Mouse (Mus musculus): ENCODE measurements around the gene Lcn9. TPM values are rescaled to one million over a fixed set of nuclear protein-coding genes. Genes with fewer than 3 reads are reported as not detected.
A peak's percentile ranks its signal among the peaks of the same experiment; 100 is the strongest.

Lcn9 gene
- polyA plus RNA-seq, 1 experiment from 2014 or later, result not detected

DNA sequence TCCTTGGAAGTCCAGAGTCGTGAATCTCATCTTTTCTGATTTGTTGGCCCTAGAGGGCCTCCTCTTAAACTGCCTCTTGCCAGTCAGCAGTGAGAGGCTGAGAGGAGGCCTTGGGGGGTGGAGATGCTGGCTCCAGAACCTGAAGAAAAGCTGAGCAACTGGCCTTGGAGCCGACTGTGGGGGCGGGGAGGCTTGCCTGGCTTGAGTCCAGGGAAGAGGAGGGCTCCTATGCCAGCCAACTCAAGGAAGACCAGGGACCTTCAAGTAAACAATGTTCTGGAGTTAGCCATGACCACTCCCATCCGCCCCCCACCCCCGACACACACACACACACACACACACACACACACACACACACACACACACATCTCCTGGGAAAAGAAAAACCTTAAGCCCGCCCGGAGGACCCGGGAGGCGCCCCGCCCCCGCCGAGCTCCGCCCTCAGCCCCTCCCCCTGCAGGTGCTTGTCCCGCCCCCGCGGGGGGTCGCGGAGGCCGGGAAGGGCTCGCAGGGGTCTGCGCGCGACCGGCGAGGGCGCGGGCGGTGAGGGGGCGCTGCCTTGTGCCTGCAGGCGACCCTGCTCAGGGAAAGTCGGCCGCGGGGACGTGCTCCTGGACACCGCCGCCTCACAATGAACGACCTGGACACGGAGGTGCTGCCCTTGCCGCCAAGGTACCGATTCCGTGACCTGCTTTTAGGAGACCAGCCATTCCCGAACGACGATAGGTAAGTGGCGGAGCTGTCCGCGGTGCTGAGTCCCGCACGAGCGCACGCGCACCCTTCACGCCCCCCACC lies 40.6 kb downstream of the Lcn9 start, which contains the start of gene Kcnt1:
TSS of gene Kcnt1 (plus strand) at position 398 of the 795 bp plus-strand sequence.
- no peak; the same call in 1 of the 2 replicates for ATAC-seq
- peak within 1 kb of the TSS; percentile 48; the same call in 1 of the 2 replicates for H3K9ac ChIP-seq (ENCODE audit: low read depth, low read length)
- WGBS, result 2% methylated on average over 51 of the region's 53 CpGs

DNA sequence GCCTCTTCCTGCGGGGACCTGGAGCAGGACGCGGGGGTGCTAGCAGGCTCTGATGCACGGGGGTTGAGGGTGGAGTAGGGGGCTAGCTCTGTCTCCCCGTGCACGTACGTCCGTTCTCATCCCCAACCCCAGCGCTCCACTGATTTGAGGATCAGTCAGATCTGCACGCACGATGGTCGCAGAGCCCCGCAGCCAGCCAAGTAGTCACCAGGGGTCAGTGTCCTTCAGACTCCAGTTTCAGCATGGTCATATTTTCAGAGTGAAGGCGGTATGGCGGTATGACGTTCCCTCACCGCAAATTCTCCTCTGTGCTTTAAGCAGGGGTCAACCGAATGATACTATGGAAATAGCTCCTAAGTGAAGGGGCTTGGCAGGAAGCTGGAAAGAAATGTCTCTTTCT lies 41.3 kb downstream of the Lcn9 start:
- 4% methylated on average over 18 of the region's 18 CpGs for whole genome bisulfite sequencing
- peaks cover 16% of the 10 kb centered on the region for H3K27me3 ChIP-seq (replicated peaks; ENCODE audit: control insufficient read depth, insufficient read depth, low read length)
- H3K4me3 ChIP-seq (ENCODE audit: low read length), result peak overlapping the region; percentile 54
- no peak for ATAC-seq
- no peaks in the 10 kb centered on the region for H3K36me3 ChIP-seq (ENCODE audit: control insufficient read depth, insufficient read depth, low read length)
- no peak overlapping the region for H3K9ac ChIP-seq (ENCODE audit: low read depth, low read length)
- H3K4me2 ChIP-seq (ENCODE audit: low read depth, low read length), result peak overlapping the region; percentile 97
- peaks cover 13% of the 10 kb centered on the region; the same call in 1 of the 2 replicates for H3K4me1 ChIP-seq (ENCODE audit: control insufficient read depth, insufficient read depth, low read length)
- no peak overlapping the region for H3K27ac ChIP-seq (ENCODE audit: low read length)
- no peaks in the 10 kb centered on the region for H3K9me3 ChIP-seq (ENCODE audit: control insufficient read depth, low read length)

More for the DNA sequence above, 40.6 kb downstream of the Lcn9 start, which contains the start of gene Kcnt1:
- Histone ChIP-seq H3K4me1 (ENCODE audit: control insufficient read depth, insufficient read depth, low read length) (peaks cover 13% of the 10 kb centered on the region; the same call in 1 of the 2 replicates), H3K27ac (ENCODE audit: low read length) (no peak within 1 kb of the TSS), H3K27me3 (replicated peaks; ENCODE audit: control insufficient read depth, insufficient read depth, low read length) (peaks cover 16% of the 10 kb centered on the region), H3K4me3 (ENCODE audit: low read length) (peak within 1 kb of the TSS; percentile 54), H3K9me3 (ENCODE audit: control insufficient read depth, low read length) (no peaks in the 10 kb centered on the region), H3K4me2 (ENCODE audit: low read depth, low read length) (peak within 1 kb of the TSS; percentile 97), H3K36me3 (ENCODE audit: control insufficient read depth, insufficient read depth, low read length) (no peaks in the 10 kb centered on the region)

DNA sequence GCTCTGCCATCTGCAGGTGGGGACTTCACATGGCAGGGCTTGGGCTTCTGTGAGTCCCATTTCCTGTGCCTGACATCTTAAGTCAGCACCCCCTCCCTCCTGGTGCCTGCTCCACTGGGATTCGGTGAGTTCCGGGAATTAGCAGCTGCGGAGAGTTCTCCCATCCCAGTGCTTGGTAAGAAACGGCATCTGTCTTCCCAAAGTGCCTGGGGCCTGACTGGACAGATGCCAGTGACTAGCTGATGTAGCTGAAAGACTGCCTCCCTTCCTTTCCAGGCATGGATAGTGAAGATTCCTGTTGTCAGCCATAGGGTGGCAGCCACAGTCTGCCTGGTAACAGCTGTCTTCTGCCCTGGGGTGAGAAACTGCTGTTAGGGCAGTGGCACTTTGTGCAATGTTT lies 42.5 kb downstream of the Lcn9 start:
- no peak overlapping the region for H3K4me3 ChIP-seq (ENCODE audit: low read length)
- peaks cover 13% of the 10 kb centered on the region; the same call in 1 of the 2 replicates for H3K4me1 ChIP-seq (ENCODE audit: control insufficient read depth, insufficient read depth, low read length)
- no peaks in the 10 kb centered on the region for H3K9me3 ChIP-seq (ENCODE audit: control insufficient read depth, low read length)
- peaks cover 16% of the 10 kb centered on the region for H3K27me3 ChIP-seq (replicated peaks; ENCODE audit: control insufficient read depth, insufficient read depth, low read length)
- ATAC-seq, result no peak
- no peak overlapping the region for H3K27ac ChIP-seq (ENCODE audit: low read length)
- H3K36me3 ChIP-seq (ENCODE audit: control insufficient read depth, insufficient read depth, low read length), result no peaks in the 10 kb centered on the region
- H3K4me2 ChIP-seq (ENCODE audit: low read depth, low read length), result no peak overlapping the region
- 13% methylated on average over 4 of the region's 4 CpGs for WGBS
- H3K9ac ChIP-seq (ENCODE audit: low read depth, low read length), result no peak overlapping the region

DNA sequence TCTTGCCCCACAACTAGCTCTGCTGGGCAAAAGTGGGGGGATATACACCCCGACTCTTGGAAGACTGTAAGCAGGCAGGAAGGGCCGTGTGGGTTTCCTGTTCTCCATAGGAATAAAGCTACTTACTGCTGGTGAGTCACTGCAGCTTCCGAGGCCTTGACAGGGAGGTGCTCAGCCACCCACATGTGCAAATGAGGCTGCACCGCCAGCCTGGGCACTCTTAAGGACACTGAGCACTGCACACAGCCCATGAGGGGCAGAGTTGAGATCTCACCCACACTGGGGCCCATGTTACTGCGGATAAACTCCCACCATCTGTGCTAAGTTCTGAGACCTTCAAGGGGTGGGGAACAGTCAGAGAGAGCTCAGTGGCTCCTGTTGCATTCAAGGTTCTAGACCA lies 43.7 kb downstream of the Lcn9 start:
- no peaks in the 10 kb centered on the region for H3K9me3 ChIP-seq (ENCODE audit: control insufficient read depth, low read length)
- no peak overlapping the region for H3K9ac ChIP-seq (ENCODE audit: low read depth, low read length)
- H3K4me3 ChIP-seq (ENCODE audit: low read length), result no peak overlapping the region
- H3K4me2 ChIP-seq (ENCODE audit: low read depth, low read length), result no peak overlapping the region
- H3K36me3 ChIP-seq (ENCODE audit: control insufficient read depth, insufficient read depth, low read length), result no peaks in the 10 kb centered on the region
- no peak overlapping the region for H3K27ac ChIP-seq (ENCODE audit: low read length)
- WGBS, result 61% methylated on average over 5 of the region's 5 CpGs
- H3K4me1 ChIP-seq (ENCODE audit: control insufficient read depth, insufficient read depth, low read length), result peaks cover 13% of the 10 kb centered on the region; the same call in 1 of the 2 replicates
- H3K27me3 ChIP-seq (replicated peaks; ENCODE audit: control insufficient read depth, insufficient read depth, low read length), result peaks cover 16% of the 10 kb centered on the region
- no peak for ATAC-seq

Other genes starting within 250 kb of the Lcn9 start
- 582 and 797 TPM in 2 replicates for gene Mamdc4, start 248.3 kb upstream of the Lcn9 start, polyA plus RNA-seq (2015; fragmentation: Nextera tagmentation; extraction: Ambion mirVana)
- 145 and 176 TPM in 2 replicates for gene Phpt1, start 247.9 kb upstream of the Lcn9 start, polyA plus RNA-seq (2015; fragmentation: Nextera tagmentation; extraction: Ambion mirVana)
- 0.93 and 1.4 TPM in 2 replicates for gene Ajm1, start 241.4 kb upstream of the Lcn9 start, polyA plus RNA-seq (2015; fragmentation: Nextera tagmentation; extraction: Ambion mirVana)
- gene Rabl6, start 214.6 kb upstream of the Lcn9 start, polyA plus RNA-seq (2015; fragmentation: Nextera tagmentation; extraction: Ambion mirVana), result 45.8 and 52.7 TPM in 2 replicates
- gene Ccdc183, start 205.5 kb upstream of the Lcn9 start, polyA plus RNA-seq (2015; fragmentation: Nextera tagmentation; extraction: Ambion mirVana), result 0.12 and 0.18 TPM in 2 replicates
- gene Tmem141, start 201.1 kb upstream of the Lcn9 start, polyA plus RNA-seq (2015; fragmentation: Nextera tagmentation; extraction: Ambion mirVana), result 25.4 and 26.6 TPM in 2 replicates
- gene Fcna, start 195.1 kb upstream of the Lcn9 start, polyA plus RNA-seq (2015; fragmentation: Nextera tagmentation; extraction: Ambion mirVana), result 6.6 and 7.1 TPM in 2 replicates
- not detected in 2 replicates for gene Lcn8, start 170.0 kb upstream of the Lcn9 start, polyA plus RNA-seq (2015; fragmentation: Nextera tagmentation; extraction: Ambion mirVana)
- gene Lcn5, start 165.2 kb upstream of the Lcn9 start, polyA plus RNA-seq (2015; fragmentation: Nextera tagmentation; extraction: Ambion mirVana), result not detected in 2 replicates
- not detected in 2 replicates for gene Lcn6, start 146.4 kb upstream of the Lcn9 start, polyA plus RNA-seq (2015; fragmentation: Nextera tagmentation; extraction: Ambion mirVana)
- not detected in 2 replicates for gene Lcn10, start 140.4 kb upstream of the Lcn9 start, polyA plus RNA-seq (2015; fragmentation: Nextera tagmentation; extraction: Ambion mirVana)
- not detected in 2 replicates for gene Obp2a, start 123.1 kb upstream of the Lcn9 start, polyA plus RNA-seq (2015; fragmentation: Nextera tagmentation; extraction: Ambion mirVana)
- 82.8 and 94.2 TPM in 2 replicates for gene Bmyc, start 116.4 kb upstream of the Lcn9 start, polyA plus RNA-seq (2015; fragmentation: Nextera tagmentation; extraction: Ambion mirVana)
- gene Obp2b, start 86.1 kb upstream of the Lcn9 start, polyA plus RNA-seq (2015; fragmentation: Nextera tagmentation; extraction: Ambion mirVana), result not detected in 2 replicates
- gene Lcn3, start 57.6 kb upstream of the Lcn9 start, polyA plus RNA-seq (2015; fragmentation: Nextera tagmentation; extraction: Ambion mirVana), result not detected in 2 replicates
- not detected in 2 replicates for gene Lcn11, start 46.1 kb upstream of the Lcn9 start, polyA plus RNA-seq (2015; fragmentation: Nextera tagmentation; extraction: Ambion mirVana)
- not detected in 2 replicates for gene Gm13539, start 40.9 kb upstream of the Lcn9 start, polyA plus RNA-seq (2015; fragmentation: Nextera tagmentation; extraction: Ambion mirVana)
- not detected in 2 replicates for gene Glt6d1, start 7.3 kb upstream of the Lcn9 start, polyA plus RNA-seq (2015; fragmentation: Nextera tagmentation; extraction: Ambion mirVana)
- not detected in 2 replicates for gene Sohlh1, start 24.1 kb downstream of the Lcn9 start, polyA plus RNA-seq (2015; fragmentation: Nextera tagmentation; extraction: Ambion mirVana)
- 0.31 and 0.54 TPM in 2 replicates for gene Kcnt1, start 40.6 kb downstream of the Lcn9 start, polyA plus RNA-seq (2015; fragmentation: Nextera tagmentation; extraction: Ambion mirVana)
- 3.3 and 4.2 TPM in 2 replicates for gene Camsap1, start 160.1 kb downstream of the Lcn9 start, polyA plus RNA-seq (2015; fragmentation: Nextera tagmentation; extraction: Ambion mirVana)
- 75.8 and 80.1 TPM in 2 replicates for gene Ubac1, start 198.6 kb downstream of the Lcn9 start, polyA plus RNA-seq (2015; fragmentation: Nextera tagmentation; extraction: Ambion mirVana)

All from intestine, embryonic 16.5 days (tissue).